Mouse (Mus musculus) stomach, embryonic 14.5 days (tissue): ENCODE measurements around the gene Atp5s. TPM values are rescaled to one million over a fixed set of nuclear protein-coding genes. Genes with fewer than 3 reads are reported as not detected.

Experiments used
- ATAC-seq: fragments of 200-750 bp; cut with Nextera tagmentation; 2 replicates; pipeline ENCODE4 v1.8.0; 2017; ENCODE audit warnings: low read depth, moderate TSS enrichment; ENCODE audit not compliant: insufficient number of reproducible peaks, insufficient read depth, low FRiP score
- H3K27ac ChIP-seq: fragments of 300-500 bp; sonication (generic); 2 replicates; pipeline ENCODE4 v1.5.1; 2014; ENCODE audit warnings: mild to moderate bottlenecking, low read length, moderate library complexity, mixed read lengths
- H3K27me3 ChIP-seq: fragments of 300-500 bp; sonication (generic); 2 replicates; pipeline ENCODE4 v1.6.1; 2014; ENCODE audit warnings: low read length, control low read depth, mixed read lengths; ENCODE audit not compliant: control insufficient read depth, insufficient read depth
- H3K36me3 ChIP-seq: fragments of 300-500 bp; sonication (generic); 2 replicates; pipeline ENCODE4 v1.6.1; 2014; ENCODE audit warnings: mild to moderate bottlenecking, control low read depth, low read length, moderate library complexity, mixed read lengths; ENCODE audit not compliant: control insufficient read depth, insufficient read depth
- H3K4me1 ChIP-seq: fragments of 300-500 bp; sonication (generic); 2 replicates; pipeline ENCODE4 v1.6.1; 2014; ENCODE audit warnings: low read length, control low read depth, mixed read lengths; ENCODE audit not compliant: control insufficient read depth, insufficient read depth
- H3K4me2 ChIP-seq: fragments of 300-500 bp; sonication (generic); replicated peaks from 2 replicates; pipeline ENCODE4 v1.6.1; 2014; ENCODE audit warnings: low read depth, low read length, control low read depth
- H3K4me3 ChIP-seq: fragments of 300-500 bp; sonication (generic); 2 replicates; pipeline ENCODE4 v1.5.1; 2014; ENCODE audit warnings: low read depth, low read length, control low read depth
- H3K9ac ChIP-seq: fragments of 300-500 bp; sonication (generic); replicated peaks from 2 replicates; pipeline ENCODE4 v1.6.1; 2014; ENCODE audit warnings: low read depth, mild to moderate bottlenecking, control low read depth, low read length, moderate library complexity, mixed read lengths
- H3K9me3 ChIP-seq: fragments of 300-500 bp; sonication (generic); 2 replicates; pipeline ENCODE4 v1.6.1; 2016; ENCODE audit warnings: low read depth, low read length, control low read depth; ENCODE audit not compliant: control insufficient read depth
- WGBS: fragments of 180-500 bp; shearing (Covaris S2); extraction: QIAGEN DNeasy Blood & Tissue Kit; methylation state at CpG from one replicate; pipeline ENCODE4 v1.1.7; 2014; 5-methylcytosine and 5-hydroxymethylcytosine counted together
- polyA plus RNA-seq: library from polyadenylated mRNA; unstranded; fragments of >200 nt; fragmentation: Nextera tagmentation; extraction: Ambion mirVana; gene quantifications from 2 replicates; pipeline ENCODE4 v1.2.1, GENCODE M21; 2014

The Atp5s gene
- polyA plus RNA-seq, 1 experiment from 2014 or later, result 37.2 TPM

- Histone ChIP-seq H3K4me1 (peaks cover 16% of the 10 kb centered on the region), H3K4me3 (no peak overlapping the region), H3K36me3 (no peaks in the 10 kb centered on the region), H3K27ac (no peak overlapping the region), H3K9ac (no peak overlapping the region), H3K27me3 (no peaks in the 10 kb centered on the region), H3K9me3 (no peaks in the 10 kb centered on the region), H3K4me2 (no peak overlapping the region)
- WGBS, result 84% methylated on average over 20 of the region's 20 CpGs
- ATAC-seq, result no peak
Measured at GRCm38 (mm10) chr12:69760743-69761406, 36.1 kb downstream of the Atp5s start.

- H3K4me2 ChIP-seq, result no peak overlapping the region
- H3K9me3 ChIP-seq, result no peaks in the 10 kb centered on the region
- no peak overlapping the region for H3K27ac ChIP-seq
- no peaks in the 10 kb centered on the region for H3K36me3 ChIP-seq
- H3K4me1 ChIP-seq, result peaks cover 16% of the 10 kb centered on the region
- H3K9ac ChIP-seq, result no peak overlapping the region
- H3K27me3 ChIP-seq, result no peaks in the 10 kb centered on the region
- no peak overlapping the region for H3K4me3 ChIP-seq
- WGBS, result 75% methylated on average over 2 of the region's 2 CpGs
- no peak for ATAC-seq
Measured at GRCm38 (mm10) chr12:69761603-69762002, 36.9 kb downstream of the Atp5s start.

- Histone ChIP-seq H3K9me3 (no peaks in the 10 kb centered on the region), H3K4me1 (peaks cover 3% of the 10 kb centered on the region; the same call in 1 of the 2 replicates), H3K36me3 (no peaks in the 10 kb centered on the region), H3K9ac (no peak overlapping the region), H3K4me2 (no peak overlapping the region), H3K27ac (no peak overlapping the region), H3K4me3 (no peak overlapping the region), H3K27me3 (no peaks in the 10 kb centered on the region)
- WGBS, result 67% methylated on average over 9 of the region's 9 CpGs
- ATAC-seq, result no peak
Measured at GRCm38 (mm10) chr12:69765543-69765942, 40.8 kb downstream of the Atp5s start.

- H3K27me3 ChIP-seq, result no peaks in the 10 kb centered on the region
- H3K9ac ChIP-seq, result no peak overlapping the region
- H3K4me2 ChIP-seq, result no peak overlapping the region
- ATAC-seq, result no peak
- no peak overlapping the region for H3K27ac ChIP-seq
- H3K36me3 ChIP-seq, result no peaks in the 10 kb centered on the region
- no peaks in the 10 kb centered on the region for H3K9me3 ChIP-seq
- peaks cover 3% of the 10 kb centered on the region; the same call in 1 of the 2 replicates for H3K4me1 ChIP-seq
- H3K4me3 ChIP-seq, result no peak overlapping the region
- 72% methylated on average over 10 of the region's 10 CpGs for WGBS
Measured at GRCm38 (mm10) chr12:69766185-69766904, 41.6 kb downstream of the Atp5s start.

GRCm38 (mm10) chr12:69767476-69768258 lies 42.9 kb downstream of the Atp5s start:
- no peaks in the 10 kb centered on the region for H3K36me3 ChIP-seq
- no peak overlapping the region for H3K9ac ChIP-seq
- no peaks in the 10 kb centered on the region for H3K27me3 ChIP-seq
- H3K4me3 ChIP-seq, result no peak overlapping the region
- no peaks in the 10 kb centered on the region for H3K9me3 ChIP-seq
- no peak overlapping the region for H3K27ac ChIP-seq
- H3K4me1 ChIP-seq, result peaks cover 3% of the 10 kb centered on the region; the same call in 1 of the 2 replicates
- 58% methylated on average over 9 of the region's 9 CpGs for WGBS
- H3K4me2 ChIP-seq, result no peak overlapping the region
- no peak for ATAC-seq

GRCm38 (mm10) chr12:69768841-69769240 lies 44.1 kb downstream of the Atp5s start:
- Histone ChIP-seq H3K36me3 (no peaks in the 10 kb centered on the region), H3K27me3 (no peaks in the 10 kb centered on the region), H3K9me3 (no peaks in the 10 kb centered on the region), H3K27ac (no peak overlapping the region), H3K4me1 (peaks cover 3% of the 10 kb centered on the region; the same call in 1 of the 2 replicates), H3K9ac (no peak overlapping the region), H3K4me3 (no peak overlapping the region), H3K4me2 (no peak overlapping the region)
- WGBS, result 89% methylated on average over 2 of the region's 2 CpGs
- ATAC-seq, result no peak

- Histone ChIP-seq H3K4me1 (no peaks in the 10 kb centered on the region), H3K36me3 (no peaks in the 10 kb centered on the region), H3K27me3 (no peaks in the 10 kb centered on the region), H3K9ac (no peak overlapping the region), H3K27ac (no peak overlapping the region), H3K4me3 (no peak overlapping the region), H3K9me3 (no peaks in the 10 kb centered on the region), H3K4me2 (no peak overlapping the region)
- WGBS, result 60% methylated on average over 11 of the region's 11 CpGs
- ATAC-seq, result no peak
Measured at GRCm38 (mm10) chr12:69776607-69777340, 52.0 kb downstream of the Atp5s start.

GRCm38 (mm10) chr12:69777341-69777730 lies 52.6 kb downstream of the Atp5s start:
- H3K4me3 ChIP-seq, result no peak overlapping the region
- no peak for ATAC-seq
- H3K27ac ChIP-seq, result no peak overlapping the region
- H3K27me3 ChIP-seq, result no peaks in the 10 kb centered on the region
- H3K4me1 ChIP-seq, result no peaks in the 10 kb centered on the region
- H3K9ac ChIP-seq, result no peak overlapping the region
- WGBS, result 83% methylated on average over 6 of the region's 6 CpGs
- no peaks in the 10 kb centered on the region for H3K9me3 ChIP-seq
- H3K36me3 ChIP-seq, result no peaks in the 10 kb centered on the region
- no peak overlapping the region for H3K4me2 ChIP-seq
